Mouse (Mus musculus): ENCODE results near the gene Elmod2.

Gene Elmod2

GRCm38 (mm10) chr8:83278431-83278830 lies 53.9 kb downstream of the Elmod2 start:
- DNase-seq (ENCODE audit: low spot score in 2 of 2) = no peak

GRCm38 (mm10) chr8:83274470-83274869 lies 57.8 kb downstream of the Elmod2 start:
- no peak for DNase-seq (ENCODE audit: low spot score in 2 of 2)

DNA sequence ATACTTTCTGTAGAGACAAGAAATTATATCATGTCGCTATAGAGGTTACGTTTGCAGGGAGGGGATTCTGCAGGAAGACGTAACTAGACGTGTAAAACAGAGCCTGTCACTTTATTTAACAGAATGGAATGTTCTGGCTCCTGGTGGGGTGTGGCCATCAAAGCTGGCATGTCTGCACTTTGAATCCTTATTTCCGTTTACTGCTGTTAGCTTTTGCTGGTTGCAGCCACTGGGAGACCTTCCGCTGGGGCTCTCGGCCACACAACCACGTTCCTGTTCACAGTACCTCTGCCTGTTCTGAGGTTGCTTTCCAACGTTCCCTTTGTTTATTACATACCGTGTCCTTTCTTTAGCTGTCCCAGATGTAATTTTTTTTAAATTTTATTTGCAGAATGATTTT lies 59.8 kb downstream of the Elmod2 start:
- DNase-seq (ENCODE audit: low spot score in 2 of 2) = no peak

DNA sequence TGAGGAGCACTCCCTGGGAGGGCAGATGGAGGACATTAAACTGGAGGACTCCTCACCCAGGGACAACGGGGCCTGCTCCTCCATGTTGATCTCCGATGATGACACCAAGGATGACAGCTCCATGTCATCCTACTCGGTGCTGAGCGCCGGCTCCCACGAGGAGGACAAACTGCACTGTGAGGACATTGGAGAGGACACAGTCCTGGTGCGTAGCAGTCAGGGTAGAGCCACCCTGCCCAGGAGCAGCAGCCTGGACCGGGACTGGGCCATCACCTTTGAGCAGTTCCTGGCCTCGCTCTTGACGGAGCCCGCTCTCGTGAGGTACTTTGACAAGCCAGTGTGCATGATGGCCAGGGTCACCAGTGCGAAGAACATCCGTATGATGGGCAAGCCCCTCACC lies 61.1 kb downstream of the Elmod2 start:
- no peak for DNase-seq (ENCODE audit: low spot score in 2 of 2)
